Mouse (Mus musculus) layer of hippocampus, adult 18-20 months (tissue): Measurements from ENCODE around the gene Plscr5. TPM values are rescaled to one million over a fixed set of nuclear protein-coding genes. Genes with fewer than 3 reads are reported as not detected.

ENCODE experiments used
- DNase-seq, 2 experiments: peaks; one replicate each; pipeline ENCODE4 v3.0.0; 2022; ENCODE audit warnings: low spot score in 2 of 2
- total RNA-seq, 2 experiments: library from RNA; stranded (reverse); gene quantifications; 2 replicates each; pipeline ENCODE4 v1.2.3; 2021

Plscr5 gene
- total RNA-seq, 2 experiments from 2014 or later, result not detected

- DNase-seq, result no peak
Observed at GRCm38 (mm10) chr9:92226127-92226655, 33.5 kb downstream of the Plscr5 start.

- no peak for DNase-seq
Observed at GRCm38 (mm10) chr9:92226795-92227194, 34.1 kb downstream of the Plscr5 start.

GRCm38 (mm10) chr9:92228867-92229832 is 36.4 kb downstream of the Plscr5 start:
- no peak for DNase-seq

GRCm38 (mm10) chr9:92229833-92230205 is 37.1 kb downstream of the Plscr5 start:
- no peak for DNase-seq

GRCm38 (mm10) chr9:92234901-92235458 is 42.2 kb downstream of the Plscr5 start:
- no peak for DNase-seq

GRCm38 (mm10) chr9:92248773-92249446 is 56.2 kb downstream of the Plscr5 start:
- no peak for DNase-seq

- no peak for DNase-seq
Observed at GRCm38 (mm10) chr9:92249447-92249852, 56.7 kb downstream of the Plscr5 start, which contains the start of gene Plscr1. Plscr1 (plus strand) TSS chr9:92249750.

- peak; percentile 9 to 36 for DNase-seq
Observed at GRCm38 (mm10) chr9:92249987-92250772, 57.4 kb downstream of the Plscr5 start.

- no peak for DNase-seq
Observed at GRCm38 (mm10) chr9:92252718-92253117, 60.0 kb downstream of the Plscr5 start.

- DNase-seq, result no peak
Observed at GRCm38 (mm10) chr9:92253585-92254321, 61.0 kb downstream of the Plscr5 start.

Other genes starting within 250 kb of the Plscr5 start
- 1 to 10 TPM; 1.2 to 2.3 TPM for gene Plscr1, start 56.8 kb downstream of the Plscr5 start, total RNA-seq
- 1 to 10 TPM; 2.2 to 2.6 TPM for gene Plscr2, start 82.7 kb downstream of the Plscr5 start, total RNA-seq
- not detected for gene 1700057G04Rik, start 116.4 kb downstream of the Plscr5 start, total RNA-seq